Mouse (Mus musculus) forebrain, embryonic 12.5 days (tissue): ENCODE data around the gene Pth1r. TPM values are rescaled to one million over a fixed set of nuclear protein-coding genes. Genes with fewer than 3 reads are reported as not detected.
A peak's percentile ranks its signal among the peaks of the same experiment; 100 is the strongest.

Experiments
- ATAC-seq: fragments of 200-750 bp; cut with Nextera tagmentation; 2 replicates; pipeline ENCODE4 v1.8.0; 2017; ENCODE audit warnings: moderate TSS enrichment; ENCODE audit not compliant: low FRiP score
- H3K27ac ChIP-seq: fragments of 300-500 bp; sonication (generic); 2 replicates; pipeline ENCODE4 v1.5.1; 2016; ENCODE audit warnings: mild to moderate bottlenecking
- H3K27me3 ChIP-seq: fragments of 300-500 bp; sonication (generic); 2 replicates; pipeline ENCODE4 v1.6.1; 2016; ENCODE audit warnings: mild to moderate bottlenecking
- H3K36me3 ChIP-seq: fragments of 300-500 bp; sonication (generic); replicated peaks from 2 replicates; pipeline ENCODE4 v1.6.1; 2016; ENCODE audit warnings: mild to moderate bottlenecking
- H3K4me1 ChIP-seq: fragments of 300-500 bp; sonication (generic); 2 replicates; pipeline ENCODE4 v1.6.1; 2016
- H3K4me2 ChIP-seq: fragments of 300-500 bp; sonication (generic); 2 replicates; pipeline ENCODE4 v1.6.1; 2016; ENCODE audit warnings: mild to moderate bottlenecking, moderate library complexity
- H3K4me3 ChIP-seq: fragments of 300-500 bp; sonication (generic); replicated peaks from 2 replicates; pipeline ENCODE4 v1.5.1; 2016; ENCODE audit warnings: mild to moderate bottlenecking
- H3K9ac ChIP-seq: fragments of 300-500 bp; sonication (generic); 2 replicates; pipeline ENCODE4 v1.6.1; 2016; ENCODE audit warnings: mild to moderate bottlenecking
- H3K9me3 ChIP-seq: fragments of 300-500 bp; sonication (generic); 2 replicates; pipeline ENCODE4 v1.6.1; 2016
- WGBS: fragments of 180-500 bp; shearing (Covaris S2); methylation state at CpG from one replicate; pipeline ENCODE4 v1.1.7; 2016; 5-methylcytosine and 5-hydroxymethylcytosine counted together
- polyA plus RNA-seq: library from polyadenylated mRNA; unstranded; fragments of >200 nt; fragmentation: Nextera tagmentation; extraction: Ambion mirVana; gene quantifications from 2 replicates; pipeline ENCODE4 v1.2.1, GENCODE M21; 2016

Gene Pth1r
- polyA plus RNA-seq, 1 experiment from 2014 or later: 18.6 TPM

DNA sequence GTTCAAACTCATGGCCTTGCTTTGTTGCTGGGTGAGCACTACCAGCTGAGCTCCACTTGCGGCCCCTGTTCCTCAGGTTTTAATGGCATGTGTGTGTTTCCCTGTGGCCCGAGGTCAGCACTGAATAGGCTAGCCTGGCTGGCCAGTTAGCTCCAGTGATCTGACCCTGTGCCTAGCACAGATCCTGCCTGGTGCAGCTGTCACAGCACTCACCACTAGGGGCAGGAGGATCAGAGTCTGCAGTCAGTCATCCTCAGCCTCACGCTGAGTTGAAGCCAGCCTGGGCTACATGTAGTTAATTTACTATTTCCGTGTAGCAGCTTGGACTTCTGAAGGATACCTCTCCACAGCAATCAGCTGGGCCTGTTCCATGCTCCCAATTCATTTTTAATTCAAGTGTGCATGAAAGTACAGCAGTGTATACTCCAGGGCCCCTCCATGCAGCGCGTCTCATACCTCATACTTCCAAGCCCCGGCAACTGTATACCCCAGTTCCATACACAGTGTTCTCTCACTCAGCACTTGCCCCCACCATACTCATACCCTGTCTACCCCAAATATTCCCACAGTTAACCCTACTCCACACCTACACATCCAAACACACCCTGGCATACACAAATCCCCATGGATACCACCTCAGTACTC lies 74.4 kb downstream of the Pth1r start:
- ATAC-seq: peak; percentile 44; the same call in 1 of the 2 replicates
- Histone ChIP-seq H3K27me3 (no peaks in the 10 kb centered on the region), H3K27ac (peak overlapping the region; percentile 61; the same call in 1 of the 2 replicates), H3K9me3 (no peaks in the 10 kb centered on the region), H3K9ac (no peak overlapping the region; the same call in 1 of the 2 replicates), H3K4me1 (peaks cover 13% of the 10 kb centered on the region), H3K4me3 (no peak overlapping the region), H3K36me3 (no peaks in the 10 kb centered on the region), H3K4me2 (no peak overlapping the region)
- WGBS: 61% methylated on average over 7 of the region's 7 CpGs

Other genes starting within 250 kb of the Pth1r start
- 45.0 and 49.7 TPM in 2 replicates for gene Setd2, start 214.5 kb downstream of the Pth1r start, polyA plus RNA-seq
- gene Nradd, start 122.7 kb downstream of the Pth1r start, polyA plus RNA-seq: 31.0 and 32.0 TPM in 2 replicates
- 2.0 and 2.3 TPM in 2 replicates for gene Nbeal2, start 93.0 kb downstream of the Pth1r start, polyA plus RNA-seq
- gene Ccdc12, start 90.6 kb downstream of the Pth1r start, polyA plus RNA-seq: 139 and 143 TPM in 2 replicates
- 1.3 and 1.5 TPM in 2 replicates for gene Myl3, start 5.3 kb downstream of the Pth1r start, polyA plus RNA-seq
- not detected in 2 replicates for gene Prss42, start 51.0 kb upstream of the Pth1r start, polyA plus RNA-seq
- not detected in 2 replicates for gene Prss44, start 66.8 kb upstream of the Pth1r start, polyA plus RNA-seq
- gene Prss43, start 79.5 kb upstream of the Pth1r start, polyA plus RNA-seq: not detected in 2 replicates
- gene Prss45, start 87.4 kb upstream of the Pth1r start, polyA plus RNA-seq: not detected in 2 replicates
- not detected in 2 replicates for gene Prss46, start 97.4 kb upstream of the Pth1r start, polyA plus RNA-seq
- 0.17 TPM in 1 of 2 replicates, not detected in the other for gene Prss50, start 110.8 kb upstream of the Pth1r start, polyA plus RNA-seq
- 1.2 and 1.7 TPM in 2 replicates for gene Als2cl, start 132.7 kb upstream of the Pth1r start, polyA plus RNA-seq
- 0.42 and 0.43 TPM in 2 replicates for gene Tmie, start 133.0 kb upstream of the Pth1r start, polyA plus RNA-seq
- not detected in 2 replicates for gene Fam240a, start 169.7 kb upstream of the Pth1r start, polyA plus RNA-seq
- gene Tdgf1, start 199.0 kb upstream of the Pth1r start, polyA plus RNA-seq: not detected in 2 replicates
- gene Lrrc2, start 204.4 kb upstream of the Pth1r start, polyA plus RNA-seq: not detected in 2 replicates
- gene Rtp3, start 243.4 kb upstream of the Pth1r start, polyA plus RNA-seq: not detected in 2 replicates